Mouse (Mus musculus): ENCODE data around the gene Ngdn. TPM values are rescaled to one million over a fixed set of nuclear protein-coding genes. Genes with fewer than 3 reads are reported as not detected.
"Not testable (repeated sequence)": the region's sequence is repeated elsewhere in the genome, so short reads cannot be mapped to it uniquely, and the experiment has no call there.

Gene Ngdn
- polyA plus RNA-seq (2017; shearing (Covaris generic)): 100 to 1,000 TPM; 177 to 182 (median 181) TPM

GRCm38 (mm10) chr14:55014991-55015766 is at the start of gene Ngdn:
Gene Ngdn (plus strand): TSS chr14:55015454.
- ATAC-seq: peak; percentile 92

- ATAC-seq: no peak
These were observed 49.6 kb upstream of the Ngdn start for GRCm38 (mm10) chr14:54965631-54966030.

GRCm38 (mm10) chr14:54966320-54966977 is 48.8 kb upstream of the Ngdn start, which contains the start of gene Myh6:
Gene Myh6 (minus strand): TSS chr14:54966927.
- no peak for ATAC-seq

- no peak for ATAC-seq
These were observed 47.4 kb upstream of the Ngdn start for GRCm38 (mm10) chr14:54967874-54968273.

GRCm38 (mm10) chr14:54968344-54968743 is 46.9 kb upstream of the Ngdn start:
- ATAC-seq: no peak

- ATAC-seq: not testable (repeated sequence)
These were observed 42.5 kb upstream of the Ngdn start for GRCm38 (mm10) chr14:54972786-54973185.

GRCm38 (mm10) chr14:54974068-54974791 is 41.0 kb upstream of the Ngdn start:
- no peak for ATAC-seq

- ATAC-seq: no peak
These were observed 38.6 kb upstream of the Ngdn start, which contains the start of gene Gm17428 for GRCm38 (mm10) chr14:54976633-54977032. Gene Gm17428 (plus strand): TSS chr14:54976933.

- ATAC-seq: no peak
These were observed 36.6 kb upstream of the Ngdn start for GRCm38 (mm10) chr14:54978664-54979063.

GRCm38 (mm10) chr14:54981934-54982333 is 33.3 kb upstream of the Ngdn start:
- no peak for ATAC-seq

- not testable (repeated sequence) for ATAC-seq
These were observed 26.8 kb upstream of the Ngdn start for GRCm38 (mm10) chr14:54988350-54988874.

- ATAC-seq: no peak
These were observed 26.4 kb upstream of the Ngdn start for GRCm38 (mm10) chr14:54988882-54989281.

- ATAC-seq: no peak
These were observed 25.3 kb upstream of the Ngdn start for GRCm38 (mm10) chr14:54989886-54990441.

GRCm38 (mm10) chr14:54992196-54992595 is 23.1 kb upstream of the Ngdn start:
- no peak for ATAC-seq

- no peak for ATAC-seq
These were observed 21.6 kb upstream of the Ngdn start for GRCm38 (mm10) chr14:54993636-54994035.

GRCm38 (mm10) chr14:54994136-54994868 is 21.0 kb upstream of the Ngdn start, which contains the start of gene Myh7:
Gene Myh7 (minus strand): TSS chr14:54994626.
- no peak for ATAC-seq

- no peak for ATAC-seq
These were observed 20.4 kb upstream of the Ngdn start for GRCm38 (mm10) chr14:54994869-54995186.

- no peak for ATAC-seq
These were observed 19.7 kb upstream of the Ngdn start for GRCm38 (mm10) chr14:54995457-54996138.

- ATAC-seq: no peak
These were observed 18.5 kb upstream of the Ngdn start for GRCm38 (mm10) chr14:54996793-54997192.

- ATAC-seq: no peak
These were observed 18.0 kb upstream of the Ngdn start for GRCm38 (mm10) chr14:54997297-54997696.

- ATAC-seq: no peak
These were observed 16.6 kb upstream of the Ngdn start for GRCm38 (mm10) chr14:54998680-54999079.
